18 mouse cellular contexts compared by ENCODE assay signal in genomic region chr2:174273961-174274360, GRCm38 (mm10). TPM values are rescaled to one million over a fixed set of nuclear protein-coding genes. Genes with fewer than 3 reads are reported as not detected.
DNase-seq lines count a peak whose midpoint lies in the region; ATAC-seq and TF ChIP-seq lines count a peak whose summit lies in the region.
"Had no signal": no experiment of that assay in that cellular context is flagged by ENCODE, and none has a peak within 500 bp of the region (broad histone marks: within the 10 kb centered on the region; RNA-seq: fewer than 3 reads in every experiment).

No protein-coding gene starts in this region.

- no peak overlapping the region for H3K4me3 ChIP-seq in heart, embryonic 13.5 days
- no peak overlapping the region for H3K4me3 ChIP-seq in heart, postnatal 0 days (ENCODE audit: low read depth, low read length)
- H3K4me3 ChIP-seq: embryonic facial prominence, embryonic 15.5 days; erythroblast, embryonic 14.5 days; forebrain, embryonic 15.5 days; hindbrain, embryonic 15.5 days had no signal

- TF ChIP-seq EP300 in heart, postnatal 0 days (IDR thresholded peaks at IDR 0.05; ENCODE audit: low read depth), result no peak

- H3K9ac ChIP-seq in heart, embryonic 13.5 days, result no peak overlapping the region
- no peak overlapping the region for H3K9ac ChIP-seq in heart, postnatal 0 days (replicated peaks; ENCODE audit: low read depth, low read length)
- H3K9ac ChIP-seq: embryonic facial prominence, embryonic 15.5 days; forebrain, embryonic 15.5 days; hindbrain, embryonic 15.5 days had no signal

- no peak for ATAC-seq in heart, embryonic 13.5 days (ENCODE audit: extremely low read depth, insufficient number of reproducible peaks, low FRiP score, low TSS enrichment)
- peak; percentile 66 for ATAC-seq in heart, postnatal 0 days (ENCODE audit: insufficient read depth, low read depth)
- ATAC-seq: forebrain, embryonic 15.5 days; intestine, embryonic 16.5 days had no signal

- H3K36me3 ChIP-seq in heart, embryonic 13.5 days, result peaks cover 34% of the 10 kb centered on the region
- H3K36me3 ChIP-seq in heart, postnatal 0 days (replicated peaks; ENCODE audit: control insufficient read depth, insufficient read depth, low read length), result 0 out of 2 replicates have a peak, but pooled peaks cover 5% of the 10 kb centered on the region
- H3K36me3 ChIP-seq: embryonic facial prominence, embryonic 15.5 days; hindbrain, embryonic 15.5 days had no signal

- no peaks in the 10 kb centered on the region for H3K9me3 ChIP-seq in heart, embryonic 13.5 days
- no peaks in the 10 kb centered on the region for H3K9me3 ChIP-seq in heart, postnatal 0 days (replicated peaks; ENCODE audit: control insufficient read depth, low read length)
- H3K9me3 ChIP-seq: embryonic facial prominence, embryonic 15.5 days; forebrain, embryonic 15.5 days; hindbrain, embryonic 15.5 days had no signal

- WGBS in heart, embryonic 13.5 days, result 28% methylated on average over 2 of the region's 2 CpGs
- WGBS in heart, postnatal 0 days, result 36% methylated on average over 2 of the region's 2 CpGs

- peak overlapping the region; percentile 80 for H3K27ac ChIP-seq in heart, embryonic 13.5 days (replicated peaks)
- H3K27ac ChIP-seq in heart, postnatal 0 days (ENCODE audit: low read depth), result peak overlapping the region; percentile 68
- H3K27ac ChIP-seq: embryonic facial prominence, embryonic 15.5 days; forebrain, embryonic 15.5 days; hindbrain, embryonic 15.5 days had no signal

- no peak for TF ChIP-seq CTCF in heart, postnatal 0 days (IDR thresholded peaks at IDR 0.05; ENCODE audit: low read depth)

- no peak overlapping the region for H3K4me2 ChIP-seq in heart, embryonic 13.5 days
- no peak overlapping the region for H3K4me2 ChIP-seq in heart, postnatal 0 days (ENCODE audit: low read depth, low read length)
- H3K4me2 ChIP-seq: embryonic facial prominence, embryonic 15.5 days; forebrain, embryonic 15.5 days; hindbrain, embryonic 15.5 days had no signal

- H3K27me3 ChIP-seq in heart, embryonic 13.5 days (replicated peaks), result no peaks in the 10 kb centered on the region
- H3K27me3 ChIP-seq in heart, postnatal 0 days (ENCODE audit: control insufficient read depth, insufficient read depth, low read length), result no peaks in the 10 kb centered on the region
- H3K27me3 ChIP-seq: embryonic facial prominence, embryonic 15.5 days; forebrain, embryonic 15.5 days; hindbrain, embryonic 15.5 days had no signal

- no peak for DNase-seq in heart, postnatal 4 days
- peak; percentile 56 for DNase-seq in heart, postnatal 0 days (ENCODE audit: low spot score)
- no peak for DNase-seq in heart, adult 11 months
- peak; percentile 80 for DNase-seq in ZHBTc4 (ENCODE audit: low read depth, low spot score)
- peak; percentile 64 for DNase-seq in adipocyte (ENCODE audit: low spot score)
- DNase-seq: adrenal gland, postnatal 10 days; cerebellum, adult 11 months; cerebellum, adult 8-10 months; cerebellum, postnatal 14 days; embryo, embryonic 11 days; gastrocnemius, postnatal 36 days; kidney, adult 2 months had no signal

- peaks cover 46% of the 10 kb centered on the region for H3K4me1 ChIP-seq in heart, embryonic 13.5 days
- H3K4me1 ChIP-seq in heart, postnatal 0 days (ENCODE audit: control insufficient read depth, insufficient read depth), result peaks cover 28% of the 10 kb centered on the region
- H3K4me1 ChIP-seq: embryonic facial prominence, embryonic 15.5 days; forebrain, embryonic 15.5 days; hindbrain, embryonic 15.5 days had no signal

RNA-seq across cellular contexts. Expression of gene Gnas, which starts 10.2 kb away (rescaled TPM):
- 1,244 and 1,252 TPM in 2 replicates for polyA plus RNA-seq in heart, embryonic 13.5 days (2015; fragmentation: Nextera tagmentation; extraction: Ambion mirVana)
- 1,000 to 10,000 TPM; 1,794 to 1,822 TPM for total RNA-seq in heart, postnatal 4 days (2021)
- total RNA-seq in heart, postnatal 0 days (2014; rRNA removed; ENCODE audit: low replicate concordance), result 1,131 and 1,208 TPM in 2 replicates
- polyA plus RNA-seq in heart, postnatal 0 days (2015; fragmentation: Nextera tagmentation; extraction: Ambion mirVana), result 1,263 and 1,283 TPM in 2 replicates

Comparison
In these comparisons a context has a peak if more than half of its experiments do, and no peak if none do; other contexts are left out.
1. DNase-seq: peak in heart, postnatal 0 days (single experiment), ZHBTc4 (single experiment) and adipocyte (single experiment); none in heart, postnatal 4 days (single experiment) and heart, adult 11 months (single experiment).